Mouse (Mus musculus) E14TG2a.4 (cell line): Measurements from ENCODE around the gene Sin3a.

ENCODE experiments used
- CTCF ChIP-seq: conservative IDR thresholded peaks from 2 replicates; pipeline ENCODE4 v1.5.1; 2014; ENCODE audit warnings: low read length
- POU5F1 ChIP-seq: IDR thresholded peaks from 2 replicates; pipeline ENCODE4 v1.6.1; 2014; ENCODE audit warnings: low read length, borderline replicate concordance

- TF ChIP-seq CTCF (no peak), POU5F1 (no peak)
Measured at GRCm38 (mm10) chr9:57072526-57072988, 717 bp downstream of the Sin3a start.
